Mouse (Mus musculus) C2C12 (cell line): ENCODE results near the gene Mnd1.

Experiments
- CTCF ChIP-seq: IDR thresholded peaks from one replicate; pipeline ENCODE4 v1.5.1; 2011; ENCODE audit not compliant: control insufficient read depth, insufficient read depth, insufficient read length
- FOSL1 ChIP-seq: IDR thresholded peaks from one replicate; pipeline ENCODE4 v1.8.0; 2011; ENCODE audit warnings: mild to moderate bottlenecking, low read length; ENCODE audit not compliant: poor library complexity, insufficient read depth, severe bottlenecking
- MYOD1 ChIP-seq: IDR thresholded peaks from one replicate; pipeline ENCODE4 v1.6.1; 2011; ENCODE audit warnings: low read depth; ENCODE audit not compliant: control insufficient read depth, insufficient read length
- USF1 ChIP-seq: IDR thresholded peaks from one replicate; pipeline ENCODE4 v1.6.1; 2011; ENCODE audit warnings: low read depth, mild to moderate bottlenecking, control low read depth, moderate library complexity

DNA sequence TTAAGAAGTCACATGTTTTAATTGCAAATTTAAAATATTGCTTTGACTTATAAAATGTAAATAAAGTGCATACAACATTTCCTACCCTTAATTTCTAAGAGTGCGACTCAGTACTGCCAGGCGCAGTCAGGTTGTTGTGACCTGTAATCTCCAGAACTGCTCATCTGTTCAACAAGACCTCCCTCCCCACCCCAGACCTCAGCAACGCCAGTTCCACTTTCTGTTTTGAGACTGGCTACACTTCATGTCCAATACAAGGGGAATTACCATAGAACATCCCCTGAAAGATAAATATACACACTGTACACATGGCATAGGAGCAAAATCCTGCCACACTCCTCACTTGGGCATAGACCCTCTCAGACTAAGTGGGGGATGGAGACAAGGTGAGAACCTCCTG lies 28.9 kb downstream of the Mnd1 start:
- TF ChIP-seq CTCF (no peak), USF1 (no peak), FOSL1 (no peak), MYOD1 (no peak)
